ENCODE assay signal across 8 mouse cellular contexts in genomic region chr8:84637946-84638554, GRCm38 (mm10). TPM values are rescaled to one million over a fixed set of nuclear protein-coding genes. Genes with fewer than 3 reads are reported as not detected.
A peak's percentile ranks its signal among the peaks of the same experiment; 100 is the strongest.
DNase-seq lines count a peak whose midpoint lies in the region; ATAC-seq and TF ChIP-seq lines count a peak whose summit lies in the region.

No protein-coding gene starts in this region.

- TF ChIP-seq CTCF in heart, adult 2 months (IDR thresholded peaks at IDR 0.05) = no peak

- DNase-seq in heart, adult 2 months = no peak
- DNase-seq in heart, postnatal 36 days = no peak
- DNase-seq in ES-E14 (ENCODE audit: low read depth, low spot score) = no peak
- DNase-seq in Muller cell, postnatal 12 days (ENCODE audit: inconsistent ontology term) = no peak
- DNase-seq in layer of hippocampus, adult 18-20 months (ENCODE audit: low spot score in 2 of 2) = no peak
- DNase-seq in left cerebral cortex, adult 18-20 months (ENCODE audit: low spot score in 2 of 2) = no peak

- H3K9ac ChIP-seq in heart, adult 2 months (ENCODE audit: low read depth, low read length) = peak overlapping the region; percentile 87
- H3K9ac ChIP-seq in ES-E14 (ENCODE audit: insufficient read depth, low read depth, low read length, poor library complexity, severe bottlenecking) = peak overlapping the region; percentile 88
- H3K9ac ChIP-seq in hindbrain, embryonic 13.5 days = peak overlapping the region; percentile 82
- peak overlapping the region; percentile 80 for H3K9ac ChIP-seq in midbrain, embryonic 12.5 days (replicated peaks)

- no peak for TF ChIP-seq EP300 in heart, adult 2 months (IDR thresholded peaks at IDR 0.05; ENCODE audit: insufficient read depth, low read depth, low read length)

- peaks cover 3% of the 10 kb centered on the region for H3K4me1 ChIP-seq in heart, adult 2 months (ENCODE audit: control insufficient read depth, insufficient read depth, low read length)
- peaks cover 3 to 36% of the 10 kb centered on the region in 2 experiments; a peak in 3 of 4 replicates for H3K4me1 ChIP-seq in ES-E14 (ENCODE audit: control insufficient read depth in 2 of 2, insufficient read depth in 2 of 2, low read length in 2 of 2, poor library complexity in 1 of 2)
- H3K4me1 ChIP-seq in hindbrain, embryonic 13.5 days (replicated peaks) = peaks cover 40% of the 10 kb centered on the region
- H3K4me1 ChIP-seq in midbrain, embryonic 12.5 days = peaks cover 43% of the 10 kb centered on the region

- H3K36me3 ChIP-seq in heart, adult 2 months (ENCODE audit: control insufficient read depth, insufficient read depth, low read length) = no peaks in the 10 kb centered on the region
- H3K36me3 ChIP-seq in ES-E14 (ENCODE audit: control insufficient read depth, insufficient read depth, low read length, poor library complexity, severe bottlenecking) = no peaks in the 10 kb centered on the region
- H3K36me3 ChIP-seq in hindbrain, embryonic 13.5 days = peaks cover 17% of the 10 kb centered on the region
- no peaks in the 10 kb centered on the region for H3K36me3 ChIP-seq in midbrain, embryonic 12.5 days

- no peak for ATAC-seq in hindbrain, embryonic 13.5 days (ENCODE audit: low FRiP score)
- no peak for ATAC-seq in midbrain, embryonic 12.5 days (ENCODE audit: low FRiP score, low read depth)

- no peaks in the 10 kb centered on the region for H3K9me3 ChIP-seq in ES-E14 (ENCODE audit: control insufficient read depth, insufficient read depth, low read depth, low read length)
- no peaks in the 10 kb centered on the region for H3K9me3 ChIP-seq in hindbrain, embryonic 13.5 days
- H3K9me3 ChIP-seq in midbrain, embryonic 12.5 days = no peaks in the 10 kb centered on the region

- in situ Hi-C loops in ES-E14 (cut with MboI; ENCODE audit: low sequenced_read_pairs in 2 of 2, unreplicated experiment in 2 of 2) = no loop called here

- peak overlapping the region; percentile 84 for H3K4me2 ChIP-seq in hindbrain, embryonic 13.5 days
- peak overlapping the region; percentile 79 for H3K4me2 ChIP-seq in midbrain, embryonic 12.5 days (replicated peaks)

- intact Hi-C loops in heart, adult 2 months (cut with DNase I) = loop anchor here (2.0 kb wide), 2 partner anchors 27 to 43 kb away; no protein-coding TSS in a partner anchor
- intact Hi-C loops in heart, postnatal 36 days (cut with DNase I) = loop anchor here (2.0 to 5.0 kb wide), 4 partner anchors 46 to 175 kb away; partner anchors contain the start of genes Nacc1 and Trmt1

- H3K79me2 ChIP-seq in heart, adult 2 months (replicated peaks; ENCODE audit: control insufficient read depth, insufficient read depth, low read length) = no peaks in the 10 kb centered on the region

- no peaks in the 10 kb centered on the region for H3K27me3 ChIP-seq in heart, adult 2 months (ENCODE audit: control insufficient read depth, insufficient read depth, low read length)
- 0 out of 2 replicates have a peak, but pooled peaks cover 3% of the 10 kb centered on the region for H3K27me3 ChIP-seq in hindbrain, embryonic 13.5 days
- no peaks in the 10 kb centered on the region; the same call in 1 of the 2 replicates for H3K27me3 ChIP-seq in midbrain, embryonic 12.5 days

- WGBS in heart, adult 2 months = 57% methylated on average over 8 of the region's 8 CpGs
- WGBS in hindbrain, embryonic 13.5 days = 37% methylated on average over 8 of the region's 8 CpGs
- WGBS in midbrain, embryonic 12.5 days = 43% methylated on average over 8 of the region's 8 CpGs

- no peak for TF ChIP-seq POLR2A in heart, adult 2 months (IDR thresholded peaks at IDR 0.05; ENCODE audit: insufficient read depth, low read depth, low read length)

- H3K4me3 ChIP-seq in heart, adult 2 months = peak overlapping the region; percentile 66
- H3K4me3 ChIP-seq in ES-E14 (ENCODE audit: insufficient read depth in 1 of 2, low read depth in 1 of 2, low read length in 2 of 2, poor library complexity in 1 of 2, severe bottlenecking in 1 of 2) = peak overlapping the region; percentile 80 to 97
- peak overlapping the region; percentile 47 for H3K4me3 ChIP-seq in hindbrain, embryonic 13.5 days
- H3K4me3 ChIP-seq in midbrain, embryonic 12.5 days = peak overlapping the region; percentile 58

- no peak overlapping the region; the same call in 1 of the 2 replicates for H3K27ac ChIP-seq in heart, adult 2 months
- H3K27ac ChIP-seq in ES-E14 (ENCODE audit: insufficient read depth, low read depth, low read length, poor library complexity, severe bottlenecking) = peak overlapping the region; percentile 96
- H3K27ac ChIP-seq in hindbrain, embryonic 13.5 days = peak overlapping the region; percentile 89
- H3K27ac ChIP-seq in midbrain, embryonic 12.5 days (replicated peaks) = peak overlapping the region; percentile 92

TF ChIP-seq in ES-E14, 5 proteins besides CTCF, POLR2A, EP300 and RAD21:
- TF ChIP-seq HCFC1 (IDR thresholded peaks at IDR 0.05; ENCODE audit: borderline replicate concordance, insufficient read depth, low read length) (no peak), MAFK (IDR thresholded peaks at IDR 0.05; ENCODE audit: insufficient read depth, low read depth, low read length) (no peak), ZC3H11A (IDR thresholded peaks at IDR 0.05; ENCODE audit: borderline replicate concordance, low read depth, low read length) (no peak), ZNF384 (IDR thresholded peaks at IDR 0.05; ENCODE audit: low read depth, low read length) (no peak), CHD2 (IDR thresholded peaks at IDR 0.05; ENCODE audit: low read depth, low read length) (no peak)

RNA-seq across cellular contexts. Expression of gene Ier2, which starts 24.6 kb away (rescaled TPM):
- total RNA-seq in heart, adult 2 months (2021) = 10 to 100 TPM; 11.8 to 13.0 TPM
- polyA plus RNA-seq in heart, adult 2 months (2012; rRNA removed) = 6.8 and 8.1 TPM in 2 replicates
- total RNA-seq in heart, postnatal 36 days (2021) = 10 to 100 TPM; 12.6 to 16.5 TPM
- 49.3 and 49.7 TPM in 2 replicates for total RNA-seq in ES-E14 (2012; rRNA removed)
- 26.1 and 32.2 TPM in 2 replicates for polyA plus RNA-seq in hindbrain, embryonic 13.5 days (2015; fragmentation: Nextera tagmentation; extraction: Ambion mirVana)
- 47.1 and 47.4 TPM in 2 replicates for polyA plus RNA-seq in midbrain, embryonic 12.5 days (2016; fragmentation: Nextera tagmentation; extraction: Ambion mirVana)
- total RNA-seq in layer of hippocampus, adult 18-20 months (2021) = 10 to 100 TPM in 1 of 2 experiments, 1 to 10 TPM in 1; 6.2 to 10.0 TPM
- total RNA-seq in left cerebral cortex, adult 18-20 months (2021) = 10 to 100 TPM; 15.5 to 19.9 TPM

RNA-seq across cellular contexts. Expression of gene Trmt1, which starts 48.1 kb away (rescaled TPM):
- 10 to 100 TPM; 32.0 to 37.4 TPM for total RNA-seq in heart, adult 2 months (2021)
- 39.9 and 50.8 TPM in 2 replicates for polyA plus RNA-seq in heart, adult 2 months (2012; rRNA removed)
- 10 to 100 TPM; 36.1 to 39.2 TPM for total RNA-seq in heart, postnatal 36 days (2021)
- 260 and 334 TPM in 2 replicates for total RNA-seq in ES-E14 (2012; rRNA removed)
- polyA plus RNA-seq in hindbrain, embryonic 13.5 days (2015; fragmentation: Nextera tagmentation; extraction: Ambion mirVana) = 51.9 and 60.3 TPM in 2 replicates
- 53.6 and 58.8 TPM in 2 replicates for polyA plus RNA-seq in midbrain, embryonic 12.5 days (2016; fragmentation: Nextera tagmentation; extraction: Ambion mirVana)
- 100 to 1,000 TPM in 1 of 2 experiments, 10 to 100 TPM in 1; 96.9 to 108 TPM for total RNA-seq in layer of hippocampus, adult 18-20 months (2021)
- 100 to 1,000 TPM in 1 of 2 experiments, 10 to 100 TPM in 1; 99.1 to 101 TPM for total RNA-seq in left cerebral cortex, adult 18-20 months (2021)

RNA-seq across cellular contexts. Expression of gene Nacc1, which starts 49.6 kb away (rescaled TPM):
- 10 to 100 TPM; 30.5 to 31.0 TPM for total RNA-seq in heart, adult 2 months (2021)
- polyA plus RNA-seq in heart, adult 2 months (2012; rRNA removed) = 45.3 and 50.5 TPM in 2 replicates
- total RNA-seq in heart, postnatal 36 days (2021) = 10 to 100 TPM; 27.3 to 30.1 TPM
- total RNA-seq in ES-E14 (2012; rRNA removed) = 75.4 and 85.5 TPM in 2 replicates
- 13.7 and 14.4 TPM in 2 replicates for polyA plus RNA-seq in hindbrain, embryonic 13.5 days (2015; fragmentation: Nextera tagmentation; extraction: Ambion mirVana)
- polyA plus RNA-seq in midbrain, embryonic 12.5 days (2016; fragmentation: Nextera tagmentation; extraction: Ambion mirVana) = 20.8 and 25.0 TPM in 2 replicates
- 10 to 100 TPM; 94.8 to 95.5 TPM for total RNA-seq in layer of hippocampus, adult 18-20 months (2021)
- total RNA-seq in left cerebral cortex, adult 18-20 months (2021) = 10 to 100 TPM; 93.7 to 99.0 TPM
